Mouse (Mus musculus): Measurements from ENCODE around the gene Iqcf3.

DNA sequence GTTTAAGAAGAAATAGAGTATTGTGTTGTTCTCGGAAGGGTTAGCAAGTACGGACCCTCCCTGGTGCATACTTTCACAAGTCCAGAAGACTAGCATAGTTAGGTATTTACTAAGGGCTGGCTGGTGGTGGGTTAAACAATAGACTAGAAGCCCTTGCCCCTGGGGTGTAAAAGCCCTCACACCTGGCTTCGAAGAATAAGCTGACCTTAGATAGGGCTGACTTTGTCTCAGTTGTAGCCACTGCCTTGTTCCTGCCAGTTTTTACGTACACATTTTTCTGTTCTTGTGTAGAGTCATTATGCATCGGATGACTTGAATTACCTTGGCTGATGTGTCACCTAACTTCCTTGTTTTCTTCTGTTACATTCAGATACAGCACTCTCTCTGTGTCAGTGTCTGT, 11.9 kb upstream of the Iqcf3 start:
- no peak for TF ChIP-seq USF1 (IDR thresholded peaks at IDR 0.05; ENCODE audit: low read depth)
- no peak for TF ChIP-seq MYOD1 (IDR thresholded peaks at IDR 0.05; ENCODE audit: control insufficient read depth, insufficient read length, low read depth)
- TF ChIP-seq CTCF (IDR thresholded peaks at IDR 0.05; ENCODE audit: control insufficient read depth, insufficient read depth, insufficient read length) = no peak
- TF ChIP-seq MAX (IDR thresholded peaks at IDR 0.05) = no peak
- TF ChIP-seq MYOG (IDR thresholded peaks at IDR 0.05; ENCODE audit: control insufficient read depth, extremely low read depth, insufficient read length) = no peak
- no peak for TF ChIP-seq FOSL1 (IDR thresholded peaks at IDR 0.05; ENCODE audit: insufficient read depth, low read length, poor library complexity, severe bottlenecking)

Data from C2C12 (cell line).